In the genomic region with DNA sequence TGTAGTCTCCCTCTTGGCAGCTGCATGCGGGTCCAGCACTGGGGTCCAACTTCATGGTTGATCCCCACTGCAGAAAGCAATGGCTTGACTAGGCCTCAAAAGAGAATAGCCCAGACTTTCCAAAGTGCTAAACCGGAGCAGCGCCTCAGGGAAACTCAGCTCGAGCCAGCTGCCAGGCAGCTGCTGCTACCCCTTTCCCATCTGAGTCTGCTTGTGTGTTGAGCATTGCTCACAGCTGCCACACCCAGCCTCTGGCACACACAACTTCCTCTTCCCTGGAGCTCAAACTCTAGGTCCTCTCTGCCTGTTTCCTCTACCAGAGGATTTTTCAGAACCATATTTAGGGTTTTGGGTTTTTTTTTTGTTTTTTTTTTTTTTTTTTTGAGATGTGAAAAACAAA, we compare ENCODE assay signal across 10 mouse cellular contexts.
DNase-seq lines count a peak whose midpoint lies in the region; ATAC-seq and TF ChIP-seq lines count a peak whose summit lies in the region.
"Had no signal": no experiment of that assay in that cellular context is flagged by ENCODE, and none has a peak within 500 bp of the region (broad histone marks: within the 10 kb centered on the region; RNA-seq: fewer than 3 reads in every experiment).

No protein-coding gene starts in this region.

- H3K4me3 ChIP-seq in kidney, embryonic 15.5 days (replicated peaks): no peak overlapping the region
- no peak overlapping the region for H3K4me3 ChIP-seq in C2C12 (ENCODE audit: insufficient read depth, poor library complexity, severe bottlenecking)
- no peak overlapping the region for H3K4me3 ChIP-seq in embryonic facial prominence, embryonic 15.5 days (replicated peaks)
- H3K4me3 ChIP-seq in lung, adult 2 months (replicated peaks; ENCODE audit: extremely low read depth, low read depth, low read length): no peak overlapping the region
- no peak overlapping the region for H3K4me3 ChIP-seq in liver, embryonic 11.5 days (ENCODE audit: low read depth, low read length)
- H3K4me3 ChIP-seq: neural tube, embryonic 12.5 days had no signal

- H3K27me3 ChIP-seq in kidney, embryonic 15.5 days: no peaks in the 10 kb centered on the region
- H3K27me3 ChIP-seq in C2C12 (ENCODE audit: control insufficient read depth, insufficient read depth, insufficient read length): no peaks in the 10 kb centered on the region
- H3K27me3 ChIP-seq in embryonic facial prominence, embryonic 15.5 days: no peaks in the 10 kb centered on the region
- H3K27me3 ChIP-seq in liver, embryonic 11.5 days (replicated peaks; ENCODE audit: control insufficient read depth, insufficient read depth, low read length): no peaks in the 10 kb centered on the region
- H3K27me3 ChIP-seq: neural tube, embryonic 12.5 days had no signal

- no peak overlapping the region for H3ac ChIP-seq in C2C12 (ENCODE audit: control insufficient read depth, insufficient read length, low read depth)

- peak; percentile 36 for DNase-seq in kidney, adult 11 months
- DNase-seq in lung, adult 2 months: peak; percentile 23
- no peak for DNase-seq in yolk sac, embryonic 10.5 days (ENCODE audit: low spot score)
- no peak for DNase-seq in spleen, postnatal 14 days (ENCODE audit: low spot score in 2 of 2)
- DNase-seq in liver, embryonic 11.5 days (ENCODE audit: low spot score): no peak

- H3K4me2 ChIP-seq in kidney, embryonic 15.5 days: no peak overlapping the region
- no peak overlapping the region for H3K4me2 ChIP-seq in embryonic facial prominence, embryonic 15.5 days (replicated peaks)
- no peak overlapping the region for H3K4me2 ChIP-seq in liver, embryonic 11.5 days
- H3K4me2 ChIP-seq: neural tube, embryonic 12.5 days had no signal

- H3K4me1 ChIP-seq in kidney, embryonic 15.5 days: peaks cover 7% of the 10 kb centered on the region
- H3K4me1 ChIP-seq in embryonic facial prominence, embryonic 15.5 days: peaks cover 7% of the 10 kb centered on the region; the same call in 1 of the 2 replicates
- H3K4me1 ChIP-seq in lung, adult 2 months (ENCODE audit: control insufficient read depth, insufficient read depth, low read length): peaks cover 2% of the 10 kb centered on the region
- no peaks in the 10 kb centered on the region for H3K4me1 ChIP-seq in liver, embryonic 11.5 days (replicated peaks; ENCODE audit: control insufficient read depth, insufficient read depth, low read length)
- H3K4me1 ChIP-seq: neural tube, embryonic 12.5 days had no signal

- no peak for ATAC-seq in kidney, embryonic 15.5 days (replicated peaks; ENCODE audit: low FRiP score)
- peak; percentile 67; the same call in 1 of the 2 replicates for ATAC-seq in embryonic facial prominence, embryonic 15.5 days (ENCODE audit: insufficient number of reproducible peaks, low FRiP score, low TSS enrichment, low read depth)
- no peak for ATAC-seq in liver, embryonic 11.5 days (replicated peaks; ENCODE audit: low FRiP score)

- TF ChIP-seq CTCF in C2C12 (IDR thresholded peaks at IDR 0.05; ENCODE audit: control insufficient read depth, insufficient read depth, insufficient read length): no peak
- no peak for TF ChIP-seq CTCF in lung, adult 2 months (IDR thresholded peaks at IDR 0.05; ENCODE audit: insufficient read depth, low read length)

- 73% methylated on average over 4 of the region's 4 CpGs for WGBS in kidney, embryonic 15.5 days
- WGBS in embryonic facial prominence, embryonic 15.5 days: 29% methylated on average over 4 of the region's 4 CpGs
- WGBS in lung, adult 2 months: 33% methylated on average over 4 of the region's 4 CpGs
- WGBS in liver, embryonic 11.5 days: 65% methylated on average over 4 of the region's 4 CpGs

- peak; percentile 36; the same call in 1 of the 2 replicates for TF ChIP-seq POLR2A in lung, adult 2 months (IDR thresholded peaks at IDR 0.05; ENCODE audit: borderline replicate concordance, extremely low read depth, low read depth, low read length)

- no peaks in the 10 kb centered on the region for H3K9me3 ChIP-seq in kidney, embryonic 15.5 days (replicated peaks)
- no peaks in the 10 kb centered on the region for H3K9me3 ChIP-seq in embryonic facial prominence, embryonic 15.5 days (replicated peaks)
- H3K9me3 ChIP-seq in liver, embryonic 11.5 days (ENCODE audit: control insufficient read depth, low read length): no peaks in the 10 kb centered on the region
- H3K9me3 ChIP-seq: G1E; neural tube, embryonic 12.5 days had no signal

- H3K27ac ChIP-seq in kidney, embryonic 15.5 days: no peak overlapping the region
- H3K27ac ChIP-seq in embryonic facial prominence, embryonic 15.5 days (replicated peaks): peak overlapping the region; percentile 76
- no peak overlapping the region for H3K27ac ChIP-seq in liver, embryonic 11.5 days (ENCODE audit: low read depth, low read length)
- H3K27ac ChIP-seq: neural tube, embryonic 12.5 days had no signal

- no peaks in the 10 kb centered on the region for H3K36me3 ChIP-seq in kidney, embryonic 15.5 days
- no peaks in the 10 kb centered on the region for H3K36me3 ChIP-seq in C2C12 (ENCODE audit: control insufficient read depth, insufficient read depth)
- no peaks in the 10 kb centered on the region for H3K36me3 ChIP-seq in embryonic facial prominence, embryonic 15.5 days
- no peaks in the 10 kb centered on the region for H3K36me3 ChIP-seq in liver, embryonic 11.5 days (ENCODE audit: control insufficient read depth, insufficient read depth, low read length)
- H3K36me3 ChIP-seq: G1E; neural tube, embryonic 12.5 days had no signal

- no peaks in the 10 kb centered on the region for H3K79me3 ChIP-seq in C2C12 (ENCODE audit: low read depth)

- no peak overlapping the region for H3K9ac ChIP-seq in kidney, embryonic 15.5 days
- no peak overlapping the region for H3K9ac ChIP-seq in embryonic facial prominence, embryonic 15.5 days
- H3K9ac ChIP-seq in liver, embryonic 11.5 days (ENCODE audit: low read depth, low read length): no peak overlapping the region
- H3K9ac ChIP-seq: neural tube, embryonic 12.5 days had no signal

- no peaks in the 10 kb centered on the region for H3K79me2 ChIP-seq in C2C12 (ENCODE audit: control insufficient read depth, insufficient read depth)

TF ChIP-seq in C2C12, 6 proteins besides CTCF, POLR2A, EP300 and RAD21:
- no peak for TF ChIP-seq MYOG (IDR thresholded peaks at IDR 0.05; ENCODE audit: control insufficient read depth, extremely low read depth, insufficient read length)
- peak; percentile 45 for TF ChIP-seq MAX (IDR thresholded peaks at IDR 0.05)
- peak; percentile 71 for TF ChIP-seq MYOD1 (IDR thresholded peaks at IDR 0.05; ENCODE audit: control insufficient read depth, insufficient read length, low read depth)

Comparison
In these comparisons a context has a peak if more than half of its experiments do, and no peak if none do; other contexts are left out.
1. DNase-seq: peak in kidney, adult 11 months (single experiment) and lung, adult 2 months (single experiment); none in yolk sac, embryonic 10.5 days (single experiment), spleen, postnatal 14 days (0 of 2) and liver, embryonic 11.5 days (single experiment).